Mouse (Mus musculus) gastrocnemius, adult 18-20 months (tissue): ENCODE data around the gene H2al1f. TPM values are rescaled to one million over a fixed set of nuclear protein-coding genes. Genes with fewer than 3 reads are reported as not detected.
"Not testable (repeated sequence)": the region's sequence is repeated elsewhere in the genome, so short reads cannot be mapped to it uniquely, and the experiment has no call there.

Source experiments
- DNase-seq: peaks from one replicate; pipeline ENCODE4 v3.0.0; 2021; ENCODE audit warnings: low spot score
- long read RNA-seq, 2 experiments: library from polyadenylated mRNA; stranded (forward); transcript quantifications; one replicate each; pipeline ENCODE4 v2.0.0; 2021
- total RNA-seq, 2 experiments: library from RNA; stranded (reverse); gene quantifications; 2 replicates each; pipeline ENCODE4 v1.2.3; 2021

H2al1f gene
- total RNA-seq = not detected
- long read RNA-seq, experiment 1 = 0 reads
- long read RNA-seq, experiment 2 = 0 reads

DNA sequence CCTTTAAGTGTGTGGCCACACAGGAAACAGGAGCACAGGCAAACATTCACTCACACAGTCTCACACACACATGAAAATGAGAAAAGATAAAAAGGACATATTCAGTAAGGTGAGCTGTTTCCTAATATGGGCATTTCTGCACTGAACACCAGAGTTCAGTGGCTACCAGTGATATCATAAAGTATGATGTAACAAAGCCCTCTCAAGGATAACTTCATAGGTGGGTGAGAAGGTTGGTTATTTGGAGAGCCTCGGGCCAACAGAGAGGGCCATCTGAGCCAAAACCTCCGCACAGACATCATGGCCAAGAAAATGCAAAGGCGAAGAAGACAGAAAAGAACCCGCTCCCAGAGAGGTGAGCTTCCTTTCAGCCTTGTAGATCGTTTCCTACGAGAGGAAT lies at the start of gene H2al1f:
H2al1f (plus strand) TSS at position 301 of the 400 bp plus-strand sequence.
- DNase-seq = not testable (repeated sequence)

DNA sequence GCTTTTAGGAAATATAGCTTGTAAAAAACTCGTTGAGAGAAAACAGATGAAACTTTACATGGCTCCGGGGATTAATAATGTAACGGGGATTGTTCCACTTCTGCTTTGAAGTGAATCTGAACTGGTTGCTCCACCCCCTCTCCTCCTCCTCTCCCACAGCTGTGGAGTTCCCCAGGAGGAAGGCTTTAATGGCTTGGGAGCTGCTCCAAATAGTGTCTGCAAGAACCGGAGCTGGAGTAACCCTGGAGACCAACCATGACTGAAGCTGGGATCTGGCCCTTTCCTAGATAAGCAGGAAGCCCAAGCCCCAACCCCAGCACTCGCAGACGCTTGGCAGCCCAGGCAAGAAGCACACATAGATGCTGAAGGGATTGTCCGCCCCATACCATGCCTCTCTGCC lies 47.2 kb upstream of the H2al1f start:
- DNase-seq = peak; percentile 33

DNA sequence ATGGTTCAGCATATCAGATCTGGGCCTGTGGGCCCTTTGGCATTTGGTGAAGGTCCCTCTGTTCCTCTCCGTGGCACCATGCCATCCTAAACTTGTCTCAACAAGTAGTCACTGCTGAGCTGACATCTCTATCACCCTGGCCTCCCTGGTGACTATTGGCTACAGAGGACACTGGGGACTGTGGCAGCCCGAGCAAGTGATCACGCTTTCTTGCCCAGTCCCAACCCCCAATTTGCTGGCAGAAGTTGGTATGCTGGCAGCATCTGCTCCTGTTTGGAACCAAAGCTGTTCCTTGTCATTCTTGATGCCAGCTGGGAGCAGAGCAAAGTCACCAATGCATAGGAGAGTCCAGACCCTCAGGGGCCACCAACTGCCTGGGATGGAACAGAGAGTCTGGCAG lies 45.9 kb upstream of the H2al1f start:
- DNase-seq = no peak

DNA sequence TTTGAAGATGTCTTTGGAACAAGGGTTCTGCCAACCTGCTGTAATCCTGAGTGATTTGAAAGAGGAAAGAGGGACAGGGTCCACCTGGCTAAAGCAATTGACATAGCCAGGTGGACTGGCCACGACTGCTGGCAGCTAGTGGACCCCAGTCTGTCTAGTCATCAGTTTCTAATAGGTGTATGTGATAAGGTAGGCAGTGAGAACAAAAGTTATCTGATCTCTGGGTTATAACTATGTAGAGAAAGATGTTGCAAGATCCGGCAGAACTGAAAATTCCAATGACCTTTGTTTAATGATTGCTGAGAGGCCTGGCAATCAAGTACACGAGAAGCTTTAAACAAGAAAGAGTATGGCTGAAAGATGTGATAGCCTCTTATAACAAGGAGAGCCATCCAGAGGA lies 41.8 kb upstream of the H2al1f start:
- no peak for DNase-seq

DNA sequence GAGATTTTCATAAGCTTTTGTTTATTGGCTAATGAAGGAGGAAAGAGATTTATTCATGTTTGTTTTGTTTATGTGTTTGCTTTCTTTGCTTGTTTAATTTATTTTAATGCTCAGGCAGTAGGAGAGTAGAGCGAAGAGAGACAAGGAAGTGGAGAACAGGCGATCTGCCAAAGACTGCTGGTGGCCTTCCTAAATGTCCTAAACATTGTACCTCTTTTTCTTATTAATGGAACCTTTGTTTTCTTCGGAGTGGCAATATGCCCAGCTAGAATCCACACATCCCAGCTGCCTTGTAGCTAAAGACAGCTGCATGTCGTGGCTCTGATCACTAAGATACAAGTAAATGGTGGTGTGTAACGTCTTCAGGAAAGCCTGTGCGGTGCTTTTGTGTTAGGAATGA lies 37.9 kb upstream of the H2al1f start:
- no peak for DNase-seq

DNA sequence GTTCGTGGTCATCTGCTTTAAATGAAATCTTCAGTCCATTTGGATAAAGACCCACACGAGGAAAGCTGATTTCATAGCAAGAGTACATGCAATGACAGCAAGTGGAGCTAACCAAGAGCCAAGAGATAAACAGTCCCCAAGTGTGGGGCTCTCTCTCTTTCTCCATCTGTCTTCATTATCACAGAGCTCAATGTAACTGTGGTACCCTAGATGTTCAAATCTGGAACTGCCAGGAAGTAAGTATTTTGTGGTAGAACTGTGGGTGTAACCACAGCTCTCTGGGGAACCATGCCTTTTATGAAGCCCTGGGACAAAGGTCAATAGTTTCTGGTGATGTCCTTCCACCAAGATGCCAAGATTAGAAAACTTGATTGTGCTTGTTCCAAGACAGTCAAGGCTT lies 34.2 kb upstream of the H2al1f start:
- DNase-seq = no peak

DNA sequence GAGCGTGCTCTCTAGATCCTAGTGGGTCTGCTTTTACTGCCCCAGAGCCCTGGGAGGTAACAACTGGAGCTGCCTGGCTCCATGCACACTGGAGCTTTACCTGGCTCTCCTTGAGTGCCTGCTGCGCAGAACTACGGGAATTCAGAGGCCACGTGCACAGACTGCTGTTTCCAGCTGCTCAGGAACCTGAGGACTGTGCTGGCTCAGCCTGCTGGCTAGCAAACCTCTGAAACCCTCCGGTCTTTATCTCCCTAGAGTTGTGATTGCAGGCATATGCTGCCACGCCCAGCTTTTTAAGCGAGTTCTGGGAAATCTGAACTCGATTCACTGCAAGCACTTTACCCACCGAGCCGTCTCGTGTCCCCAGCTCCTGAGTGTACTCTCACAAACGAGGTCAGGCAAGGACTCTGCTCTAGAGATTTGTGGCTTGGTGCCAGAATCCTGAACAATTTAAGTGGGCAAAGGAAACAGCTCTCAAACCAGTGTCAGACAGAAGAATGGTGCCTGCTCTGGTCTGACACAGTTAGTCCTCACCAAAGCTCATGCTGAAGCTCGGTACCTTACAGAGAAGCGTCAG lies 26.6 kb upstream of the H2al1f start:
- DNase-seq = peak; percentile 0

DNA sequence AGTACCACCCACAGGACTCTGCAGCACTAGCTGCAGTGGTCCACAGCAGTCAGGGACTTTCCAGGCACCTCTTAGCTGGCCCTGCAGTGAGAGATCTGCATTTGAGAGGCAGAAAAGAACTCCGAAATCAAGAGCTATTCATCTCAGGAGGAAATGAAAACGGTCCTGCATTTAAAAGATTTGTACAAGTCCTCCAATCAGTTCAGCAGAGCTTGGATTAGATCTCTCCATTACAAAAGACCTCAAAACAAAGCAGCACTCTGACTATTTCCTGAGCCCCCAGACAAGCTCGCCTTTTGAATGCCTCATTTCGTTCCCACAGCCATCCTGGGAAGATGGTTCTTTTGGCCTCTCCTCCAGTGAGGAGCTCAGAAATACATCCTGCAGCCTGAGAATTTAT lies 25.7 kb upstream of the H2al1f start:
- DNase-seq = no peak

DNA sequence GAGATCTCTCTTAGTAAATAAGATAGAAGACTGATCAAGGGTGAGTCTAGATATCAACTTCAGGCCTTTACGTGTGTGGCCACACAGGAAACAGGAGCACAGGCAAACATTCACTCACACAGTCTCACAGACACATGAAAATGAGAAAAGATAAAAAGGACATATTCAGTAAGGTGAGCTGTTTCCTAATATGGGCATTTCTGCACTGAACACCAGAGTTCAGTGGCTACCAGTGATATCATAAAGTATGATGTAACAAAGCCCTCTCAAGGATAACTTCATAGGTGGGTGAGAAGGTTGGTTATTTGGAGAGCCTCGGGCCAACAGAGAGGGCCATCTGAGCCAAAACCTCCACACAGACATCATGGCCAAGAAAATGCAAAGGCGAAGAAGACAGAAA lies 16.0 kb upstream of the H2al1f start, which contains the start of gene H2al1a:
H2al1a (plus strand) TSS at position 301 of the 400 bp plus-strand sequence.
- not testable (repeated sequence) for DNase-seq

DNA sequence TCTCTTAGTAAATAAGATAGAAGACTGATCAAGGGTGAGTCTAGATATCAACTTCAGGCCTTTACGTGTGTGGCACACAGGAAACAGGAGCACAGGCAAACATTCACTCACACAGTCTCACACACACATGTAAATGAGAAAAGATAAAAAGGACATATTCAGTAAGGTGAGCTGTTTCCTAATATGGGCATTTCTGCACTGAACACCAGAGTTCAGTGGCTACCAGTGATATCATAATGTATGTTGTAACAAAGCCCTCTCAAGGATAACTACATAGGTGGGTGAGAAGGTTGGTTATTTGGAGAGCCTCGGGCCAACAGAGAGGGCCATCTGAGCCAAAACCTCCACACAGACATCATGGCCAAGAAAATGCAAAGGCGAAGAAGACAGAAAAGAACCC lies 12.8 kb upstream of the H2al1f start, which contains the start of gene H2al1b:
H2al1b (plus strand) TSS at position 301 of the 400 bp plus-strand sequence.
- DNase-seq = not testable (repeated sequence)

DNA sequence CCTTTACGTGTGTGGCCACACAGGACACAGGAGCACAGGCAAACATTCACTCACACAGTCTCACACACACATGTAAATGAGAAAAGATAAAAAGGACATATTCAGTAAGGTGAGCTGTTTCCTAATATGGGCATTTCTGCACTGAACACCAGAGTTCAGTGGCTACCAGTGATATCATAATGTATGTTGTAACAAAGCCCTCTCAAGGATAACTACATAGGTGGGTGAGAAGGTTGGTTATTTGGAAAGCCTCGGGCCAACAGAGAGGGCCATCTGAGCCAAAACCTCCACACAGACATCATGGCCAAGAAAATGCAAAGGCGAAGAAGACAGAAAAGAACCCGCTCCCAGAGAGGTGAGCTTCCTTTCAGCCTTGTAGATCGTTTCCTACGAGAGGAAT lies 9.6 kb upstream of the H2al1f start, which contains the start of gene H2al1c:
H2al1c (plus strand) TSS at position 301 of the 400 bp plus-strand sequence.
- not testable (repeated sequence) for DNase-seq

DNA sequence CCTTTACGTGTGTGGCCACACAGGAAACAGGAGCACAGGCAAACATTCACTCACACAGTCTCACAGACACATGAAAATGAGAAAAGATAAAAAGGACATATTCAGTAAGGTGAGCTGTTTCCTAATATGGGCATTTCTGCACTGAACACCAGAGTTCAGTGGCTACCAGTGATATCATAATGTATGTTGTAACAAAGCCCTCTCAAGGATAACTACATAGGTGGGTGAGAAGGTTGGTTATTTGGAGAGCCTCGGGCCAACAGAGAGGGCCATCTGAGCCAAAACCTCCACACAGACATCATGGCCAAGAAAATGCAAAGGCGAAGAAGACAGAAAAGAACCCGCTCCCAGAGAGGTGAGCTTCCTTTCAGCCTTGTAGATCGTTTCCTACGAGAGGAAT lies 6.4 kb upstream of the H2al1f start, which contains the start of gene H2al1d:
H2al1d (plus strand) TSS at position 301 of the 400 bp plus-strand sequence.
- not testable (repeated sequence) for DNase-seq

DNA sequence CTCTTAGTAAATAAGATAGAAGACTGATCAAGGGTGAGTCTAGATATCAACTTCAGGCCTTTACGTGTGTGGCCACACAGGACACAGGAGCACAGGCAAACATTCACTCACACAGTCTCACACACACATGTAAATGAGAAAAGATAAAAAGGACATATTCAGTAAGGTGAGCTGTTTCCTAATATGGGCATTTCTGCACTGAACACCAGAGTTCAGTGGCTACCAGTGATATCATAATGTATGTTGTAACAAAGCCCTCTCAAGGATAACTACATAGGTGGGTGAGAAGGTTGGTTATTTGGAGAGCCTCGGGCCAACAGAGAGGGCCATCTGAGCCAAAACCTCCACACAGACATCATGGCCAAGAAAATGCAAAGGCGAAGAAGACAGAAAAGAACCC lies 3.3 kb upstream of the H2al1f start, which contains the start of gene H2al1e:
H2al1e (plus strand) TSS at position 301 of the 400 bp plus-strand sequence.
- not testable (repeated sequence) for DNase-seq

DNA sequence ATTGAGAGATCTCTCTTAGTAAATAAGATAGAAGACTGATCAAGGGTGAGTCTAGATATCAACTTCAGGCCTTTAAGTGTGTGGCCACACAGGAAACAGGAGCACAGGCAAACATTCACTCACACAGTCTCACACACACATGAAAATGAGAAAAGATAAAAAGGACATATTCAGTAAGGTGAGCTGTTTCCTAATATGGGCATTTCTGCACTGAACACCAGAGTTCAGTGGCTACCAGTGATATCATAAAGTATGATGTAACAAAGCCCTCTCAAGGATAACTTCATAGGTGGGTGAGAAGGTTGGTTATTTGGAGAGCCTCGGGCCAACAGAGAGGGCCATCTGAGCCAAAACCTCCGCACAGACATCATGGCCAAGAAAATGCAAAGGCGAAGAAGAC lies 3.0 kb downstream of the H2al1f start, which contains the start of gene H2al1g:
H2al1g (plus strand) TSS at position 301 of the 400 bp plus-strand sequence.
- not testable (repeated sequence) for DNase-seq

DNA sequence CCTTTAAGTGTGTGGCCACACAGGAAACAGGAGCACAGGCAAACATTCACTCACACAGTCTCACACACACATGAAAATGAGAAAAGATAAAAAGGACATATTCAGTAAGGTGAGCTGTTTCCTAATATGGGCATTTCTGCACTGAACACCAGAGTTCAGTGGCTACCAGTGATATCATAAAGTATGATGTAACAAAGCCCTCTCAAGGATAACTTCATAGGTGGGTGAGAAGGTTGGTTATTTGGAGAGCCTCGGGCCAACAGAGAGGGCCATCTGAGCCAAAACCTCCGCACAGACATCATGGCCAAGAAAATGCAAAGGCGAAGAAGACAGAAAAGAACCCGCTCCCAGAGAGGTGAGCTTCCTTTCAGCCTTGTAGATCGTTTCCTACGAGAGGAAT lies 6.2 kb downstream of the H2al1f start, which contains the start of gene H2al1h:
H2al1h (plus strand) TSS at position 301 of the 400 bp plus-strand sequence.
- not testable (repeated sequence) for DNase-seq

DNA sequence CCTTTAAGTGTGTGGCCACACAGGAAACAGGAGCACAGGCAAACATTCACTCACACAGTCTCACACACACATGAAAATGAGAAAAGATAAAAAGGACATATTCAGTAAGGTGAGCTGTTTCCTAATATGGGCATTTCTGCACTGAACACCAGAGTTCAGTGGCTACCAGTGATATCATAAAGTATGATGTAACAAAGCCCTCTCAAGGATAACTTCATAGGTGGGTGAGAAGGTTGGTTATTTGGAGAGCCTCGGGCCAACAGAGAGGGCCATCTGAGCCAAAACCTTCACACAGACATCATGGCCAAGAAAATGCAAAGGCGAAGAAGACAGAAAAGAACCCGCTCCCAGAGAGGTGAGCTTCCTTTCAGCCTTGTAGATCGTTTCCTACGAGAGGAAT lies 9.4 kb downstream of the H2al1f start, which contains the start of gene H2al1i:
H2al1i (plus strand) TSS at position 301 of the 400 bp plus-strand sequence.
- not testable (repeated sequence) for DNase-seq

DNA sequence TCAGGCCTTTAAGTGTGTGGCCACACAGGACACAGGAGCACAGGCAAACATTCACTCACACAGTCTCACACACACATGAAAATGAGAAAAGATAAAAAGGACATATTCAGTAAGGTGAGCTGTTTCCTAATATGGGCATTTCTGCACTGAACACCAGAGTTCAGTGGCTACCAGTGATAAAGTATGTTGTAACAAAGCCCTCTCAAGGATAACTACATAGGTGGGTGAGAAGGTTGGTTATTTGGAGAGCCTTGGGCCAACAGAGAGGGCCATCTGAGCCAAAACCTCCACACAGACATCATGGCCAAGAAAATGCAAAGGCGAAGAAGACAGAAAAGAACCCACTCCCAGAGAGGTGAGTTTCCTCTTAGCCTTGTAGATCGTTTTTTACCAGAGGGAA lies 12.6 kb downstream of the H2al1f start, which contains the start of gene H2al1j:
H2al1j (plus strand) TSS at position 301 of the 400 bp plus-strand sequence.
- not testable (repeated sequence) for DNase-seq

DNA sequence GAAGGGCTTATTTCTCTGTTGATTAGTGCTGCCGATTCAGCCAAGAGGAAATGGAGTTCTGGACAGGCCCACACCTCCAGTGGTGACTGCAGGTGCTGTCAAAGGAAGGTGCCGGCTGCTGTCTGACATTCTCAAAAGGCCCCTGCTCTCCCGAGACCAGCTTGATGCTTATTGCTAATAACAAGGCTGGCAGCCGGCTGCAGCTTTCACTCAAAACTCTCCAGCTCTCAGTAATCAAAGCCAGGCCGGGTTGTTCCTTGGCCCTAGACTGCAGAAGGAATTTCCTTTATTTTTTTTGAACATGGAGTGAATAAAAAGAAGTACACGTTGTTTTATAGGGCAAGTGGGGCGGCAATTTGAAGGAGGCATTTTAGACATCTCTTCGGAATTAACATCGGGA lies 30.8 kb downstream of the H2al1f start:
- no peak for DNase-seq

DNA sequence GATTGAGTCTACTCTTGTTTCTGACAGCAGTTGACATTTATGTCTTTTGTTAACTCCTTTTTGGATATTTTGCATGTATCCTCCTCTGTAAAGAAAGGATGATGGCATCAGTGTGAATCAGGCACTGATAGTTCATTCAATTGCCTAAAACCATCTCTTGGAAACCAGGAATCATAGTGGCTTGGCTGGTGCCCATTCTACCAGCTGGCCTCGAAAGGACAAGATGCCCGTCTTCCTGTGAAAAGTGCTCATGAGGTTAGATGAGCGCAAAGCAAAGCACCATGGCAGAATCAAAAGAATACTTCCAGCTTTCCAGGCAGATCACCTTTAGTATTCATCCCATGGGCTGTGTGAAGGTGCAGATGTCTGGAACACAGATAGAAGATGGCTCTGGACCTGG lies 31.8 kb downstream of the H2al1f start:
- DNase-seq = no peak

DNA sequence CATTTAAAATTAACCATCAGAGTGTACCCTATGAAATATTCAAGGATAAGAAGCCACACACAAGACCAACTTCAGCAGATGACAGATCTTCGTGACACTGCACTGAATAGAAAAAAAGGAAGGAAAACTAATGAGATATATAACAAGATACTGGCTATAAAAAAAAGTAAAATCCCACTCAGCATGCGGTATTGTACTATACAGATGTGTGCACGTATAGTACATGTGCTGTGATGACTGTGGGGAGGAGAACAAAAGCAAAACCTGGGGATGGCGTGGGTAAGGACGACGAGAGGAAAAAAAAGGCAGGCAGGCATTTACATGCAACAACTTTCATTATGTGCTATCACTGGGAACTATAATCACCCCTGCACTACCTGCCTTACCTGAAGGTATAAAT lies 45.9 kb downstream of the H2al1f start:
- DNase-seq = no peak

DNA sequence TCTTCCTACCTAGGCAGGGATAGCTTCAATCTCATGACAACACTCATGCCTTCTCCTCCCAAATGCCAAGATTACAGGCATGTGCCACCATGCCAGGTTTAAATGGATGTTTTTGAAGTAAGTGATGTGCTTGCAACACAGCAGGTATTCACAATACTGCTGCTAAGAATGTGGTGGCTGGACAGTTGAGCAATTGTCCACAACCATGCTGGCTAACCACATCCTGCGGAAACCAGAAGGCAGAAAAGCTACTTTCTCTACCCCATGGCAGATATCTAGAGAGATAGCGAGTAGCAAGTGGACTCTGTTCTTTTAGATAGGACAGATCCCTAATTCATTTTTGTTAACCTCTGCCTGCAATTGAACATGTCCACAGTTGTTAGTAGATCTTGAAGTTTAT lies 46.3 kb downstream of the H2al1f start:
- DNase-seq = no peak

DNA sequence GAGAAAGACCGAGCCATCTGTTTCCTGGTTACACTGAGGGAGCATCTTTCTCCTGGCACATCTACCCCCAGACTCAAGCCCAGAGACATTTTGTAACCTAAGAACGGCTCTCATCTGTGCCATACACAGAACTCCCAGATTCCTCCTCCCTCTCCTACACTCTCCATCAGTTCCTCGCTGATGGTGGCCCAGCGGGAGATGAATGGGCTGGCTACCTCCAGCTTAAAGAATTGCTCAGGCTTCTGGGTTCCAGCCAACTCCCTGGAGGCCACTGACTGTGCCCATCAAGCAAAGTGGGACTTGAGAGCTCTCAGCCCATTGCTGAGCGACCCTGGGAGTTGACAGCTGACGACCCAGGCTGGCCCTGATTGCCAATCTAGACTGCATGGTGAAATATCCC lies 48.9 kb downstream of the H2al1f start:
- no peak for DNase-seq
